Mouse (Mus musculus) lung, postnatal 14 days (tissue): ENCODE data around the gene Pde6d.

Source experiments
- DNase-seq: peaks from one replicate; pipeline ENCODE4 v3.0.0; 2021

Gene Pde6d

DNA sequence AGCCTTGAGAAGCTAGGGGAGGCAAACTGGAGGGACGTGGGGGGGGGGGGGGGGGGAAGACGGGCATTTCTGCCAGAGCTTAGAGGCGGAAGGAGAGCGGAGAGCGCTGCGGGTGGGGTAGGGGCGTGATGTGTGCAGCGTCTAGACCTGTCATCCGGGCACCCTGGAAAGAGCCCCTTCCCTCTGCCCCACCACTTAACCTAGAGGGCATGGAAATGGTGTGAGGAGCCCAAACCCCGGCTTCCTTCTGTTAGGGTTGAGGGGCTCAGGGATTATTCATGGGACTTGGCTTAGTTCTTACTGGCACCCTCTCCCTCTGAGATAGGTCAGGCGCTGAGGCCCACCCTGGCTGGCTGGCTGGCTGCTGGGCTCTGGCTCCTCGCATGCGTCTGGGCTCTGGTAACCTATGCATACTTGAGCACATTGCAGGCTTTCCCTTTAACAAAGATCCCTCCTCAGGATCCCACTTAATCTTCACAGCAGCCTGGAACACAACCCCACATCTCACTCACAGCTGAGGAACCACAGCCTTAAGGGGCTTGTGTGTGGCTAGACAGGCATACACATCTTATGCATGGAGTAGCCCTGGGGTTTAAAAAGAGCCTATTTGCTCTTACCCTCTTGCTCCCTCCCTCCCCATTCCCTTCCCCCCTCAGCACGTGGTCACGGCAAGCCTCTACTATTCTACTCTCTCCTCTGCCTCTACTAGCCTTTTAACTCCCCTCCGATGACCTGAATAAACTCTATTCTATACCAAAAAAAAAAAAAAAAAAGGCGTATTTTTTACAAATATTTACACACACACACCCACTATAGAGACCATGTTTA is 80.0 kb downstream of the Pde6d start:
- DNase-seq: no peak

DNA sequence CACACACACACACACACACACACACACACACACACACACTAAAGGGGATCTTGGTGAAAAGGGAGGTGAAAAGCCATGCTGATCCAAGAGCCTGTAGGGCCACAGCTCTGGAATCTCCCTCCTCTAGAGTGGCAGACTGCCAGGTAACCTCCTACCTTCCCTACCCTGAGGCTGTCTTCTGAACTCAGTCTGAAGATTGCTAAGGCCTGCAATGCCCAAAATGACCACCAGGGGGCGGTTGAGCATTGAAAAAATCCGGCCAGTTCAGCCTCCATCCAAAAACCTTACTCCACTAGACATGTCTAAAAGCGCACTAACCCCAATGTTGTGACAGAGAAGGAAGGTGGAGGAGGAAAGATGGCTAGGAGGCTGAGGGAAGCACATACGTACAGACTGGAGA is 80.9 kb downstream of the Pde6d start:
- peak; percentile 96 for DNase-seq

DNA sequence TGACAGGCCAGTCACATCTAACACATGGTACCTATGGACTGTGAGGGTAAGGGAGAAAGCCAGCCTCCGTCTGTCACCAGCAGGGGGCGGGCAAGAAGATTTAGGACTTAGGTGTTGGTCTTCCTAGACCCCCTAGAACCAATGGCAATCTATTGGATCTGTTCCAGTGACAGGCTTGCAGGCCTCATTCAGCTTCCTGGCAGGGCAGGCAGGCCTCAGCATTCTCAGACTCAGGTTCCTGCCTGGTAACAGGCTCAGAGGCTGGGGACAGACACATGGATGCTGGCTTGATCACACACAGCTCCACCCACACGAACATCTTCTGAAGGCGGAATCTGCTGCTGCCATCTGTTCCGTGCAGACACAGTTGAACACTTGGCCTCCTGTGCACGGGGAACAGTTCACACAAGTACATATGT is 81.3 kb downstream of the Pde6d start:
- DNase-seq: peak; percentile 78

DNA sequence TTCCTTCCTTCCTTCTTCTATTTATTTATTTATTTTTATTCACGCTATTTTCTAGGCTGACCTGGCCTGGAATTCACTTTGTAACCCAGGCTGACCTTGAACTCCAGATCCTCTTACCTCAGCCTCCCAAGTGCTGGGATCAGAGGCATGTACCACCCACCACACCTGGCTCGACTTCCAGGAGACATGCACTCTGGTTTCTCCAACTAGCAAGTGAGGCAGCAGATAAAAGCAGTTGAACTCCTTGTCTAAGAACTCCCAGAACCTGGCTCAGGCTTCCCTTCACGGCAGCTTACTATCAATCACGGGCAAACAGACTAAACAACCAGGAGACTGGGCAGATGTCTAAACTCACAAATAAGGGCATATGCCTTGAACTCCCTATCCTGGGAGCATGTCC is 81.7 kb downstream of the Pde6d start:
- DNase-seq: no peak

DNA sequence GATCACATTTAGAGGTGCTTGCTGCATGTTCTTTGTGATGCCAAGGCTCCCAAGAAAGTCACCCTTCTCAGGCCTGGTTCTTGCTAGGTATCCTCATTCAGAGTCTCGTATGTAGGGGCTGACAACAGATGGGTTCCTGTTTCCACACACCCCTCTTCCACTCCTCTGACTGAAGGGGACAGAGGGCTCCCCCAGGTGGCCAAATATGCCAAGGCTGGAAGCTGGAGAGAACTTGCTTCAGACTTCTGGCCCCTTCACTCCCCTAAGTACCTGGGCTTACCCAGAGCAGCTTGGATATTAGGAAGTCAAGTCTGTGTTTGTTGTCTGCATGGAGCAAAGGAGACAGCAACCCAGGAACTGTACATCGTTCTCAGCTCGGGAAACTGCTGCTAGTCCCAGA is 82.5 kb downstream of the Pde6d start:
- DNase-seq: peak; percentile 88

DNA sequence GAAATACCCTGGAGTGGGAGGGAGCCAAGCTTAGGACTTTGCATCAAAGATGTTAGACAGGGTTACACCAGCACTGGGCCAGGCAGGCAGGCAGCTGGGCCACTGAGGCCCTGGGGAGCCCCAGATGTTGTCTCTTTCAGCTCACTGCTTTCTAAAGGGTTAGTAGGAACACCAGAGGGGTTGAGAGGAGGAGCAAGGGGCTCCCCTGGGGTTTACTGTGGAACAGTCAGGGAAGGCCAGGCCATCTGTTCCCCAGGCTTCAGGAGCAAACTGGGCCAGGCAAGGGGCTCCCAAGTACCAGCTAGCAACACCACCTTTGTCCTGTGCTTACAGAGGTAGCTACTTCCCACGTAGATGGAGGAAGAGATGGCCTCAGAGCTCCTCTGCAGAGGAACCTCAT is 83.8 kb downstream of the Pde6d start:
- DNase-seq: no peak

DNA sequence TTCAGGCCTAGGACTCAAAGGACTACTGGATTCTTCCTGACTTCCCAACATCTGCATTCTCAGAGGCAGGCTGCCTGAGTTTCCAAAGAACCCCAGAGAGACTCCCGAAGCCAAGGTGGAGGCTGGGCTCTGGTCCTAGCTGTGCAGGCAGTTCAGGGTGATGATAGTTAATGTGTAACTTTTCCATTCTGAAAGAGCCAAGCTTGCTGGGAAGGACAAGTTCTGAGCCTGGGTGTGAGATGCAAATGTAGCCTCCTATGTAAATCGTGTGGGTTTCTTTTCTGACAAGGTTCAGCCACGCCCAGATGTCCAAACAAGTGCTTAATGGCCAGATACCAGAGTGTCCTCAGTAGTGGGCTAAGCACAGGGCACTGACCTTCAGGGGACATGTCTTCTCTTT is 84.4 kb downstream of the Pde6d start:
- DNase-seq: no peak

DNA sequence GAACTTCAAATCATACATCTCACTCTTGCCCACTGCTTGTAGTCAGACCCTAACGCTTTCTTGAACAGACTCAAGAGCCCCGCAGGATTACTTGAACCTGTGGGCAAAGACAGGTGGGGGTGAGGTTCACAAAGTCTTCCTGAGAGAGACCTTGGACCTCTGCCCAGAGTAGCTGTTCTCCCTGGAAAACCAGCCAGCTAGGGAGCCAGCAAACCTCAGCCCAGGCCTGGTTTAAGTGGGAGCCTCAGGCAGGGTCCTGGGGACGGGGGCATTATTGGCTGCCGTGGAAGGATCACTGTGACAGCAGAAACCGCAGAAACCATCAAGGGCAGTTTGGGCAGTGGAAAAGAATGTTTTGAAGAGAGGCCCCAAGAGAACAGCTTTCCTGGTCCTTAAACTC is 85.1 kb downstream of the Pde6d start:
- no peak for DNase-seq

DNA sequence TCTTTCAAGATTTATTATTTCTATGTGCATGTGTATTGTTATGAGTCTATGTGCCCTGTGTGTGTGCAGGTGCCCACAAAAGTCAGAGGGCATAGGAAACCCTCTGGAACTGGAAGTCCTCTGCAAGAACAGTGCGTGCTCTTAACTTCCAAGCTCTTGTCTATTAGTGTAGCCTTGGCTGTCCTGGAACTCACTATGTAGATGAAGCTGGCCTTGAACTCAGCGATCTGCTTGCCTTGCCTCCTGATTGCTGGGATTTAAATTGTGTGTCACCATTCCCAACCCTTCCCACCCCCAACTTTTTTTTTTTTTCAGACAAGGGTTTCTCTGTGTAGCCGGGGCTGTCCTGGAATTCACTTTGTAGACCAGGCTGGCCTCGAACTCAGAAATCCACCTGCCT is 86.1 kb downstream of the Pde6d start:
- DNase-seq: no peak

DNA sequence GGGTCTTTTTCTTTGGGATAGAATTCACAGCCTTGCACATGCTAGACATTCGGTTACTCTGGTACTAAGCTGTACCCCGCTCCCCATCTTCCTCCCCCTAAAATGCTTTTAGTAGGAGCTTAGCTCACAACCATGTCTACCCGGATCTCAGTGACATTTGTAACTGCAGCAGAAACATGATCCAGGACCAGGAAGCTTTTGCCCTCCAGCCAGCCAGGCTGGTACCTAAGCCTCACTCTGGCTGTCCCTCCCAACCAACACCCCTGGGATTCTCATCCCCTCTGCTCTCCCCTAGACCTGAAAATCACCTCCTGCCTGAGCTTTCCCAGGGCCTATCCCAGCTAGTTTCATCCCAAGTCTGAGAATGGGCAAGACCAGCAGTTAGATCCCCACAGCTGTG is 88.6 kb downstream of the Pde6d start:
- no peak for DNase-seq
